Mouse (Mus musculus) C2C12 (cell line): ENCODE results near the gene Dcaf5. TPM values are rescaled to one million over a fixed set of nuclear protein-coding genes. Genes with fewer than 3 reads are reported as not detected.
A peak's percentile ranks its signal among the peaks of the same experiment; 100 is the strongest.
"Not testable (repeated sequence)": the region's sequence is repeated elsewhere in the genome, so short reads cannot be mapped to it uniquely, and the experiment has no call there.

Experiments used
- H3K27me3 ChIP-seq: one replicate; pipeline ENCODE4 v1.6.1; 2011; ENCODE audit not compliant: control insufficient read depth, insufficient read depth, insufficient read length
- H3K36me3 ChIP-seq: one replicate; pipeline ENCODE4 v1.6.1; 2011; ENCODE audit not compliant: control insufficient read depth, insufficient read depth
- H3K4me3 ChIP-seq: one replicate; pipeline ENCODE4 v1.5.1; 2011; ENCODE audit warnings: mild to moderate bottlenecking, control low read depth; ENCODE audit not compliant: poor library complexity, insufficient read depth, severe bottlenecking
- H3K79me2 ChIP-seq: one replicate; pipeline ENCODE4 v1.6.1; 2011; ENCODE audit not compliant: control insufficient read depth, insufficient read depth
- H3K79me3 ChIP-seq: one replicate; pipeline ENCODE4 v1.6.1; 2011; ENCODE audit warnings: low read depth, control low read depth
- H3ac ChIP-seq: one replicate; pipeline ENCODE3; 2011; ENCODE audit warnings: low read depth; ENCODE audit not compliant: control insufficient read depth, insufficient read length
- CEBPB ChIP-seq: IDR thresholded peaks from one replicate; pipeline ENCODE4 v1.6.1; 2011; ENCODE audit warnings: low read depth, mild to moderate bottlenecking, control low read depth, moderate library complexity
- CTCF ChIP-seq: IDR thresholded peaks from one replicate; pipeline ENCODE4 v1.5.1; 2011; ENCODE audit not compliant: control insufficient read depth, insufficient read depth, insufficient read length
- FOSL1 ChIP-seq: IDR thresholded peaks from one replicate; pipeline ENCODE4 v1.8.0; 2011; ENCODE audit warnings: mild to moderate bottlenecking, low read length; ENCODE audit not compliant: poor library complexity, insufficient read depth, severe bottlenecking
- MAX ChIP-seq: IDR thresholded peaks from one replicate; pipeline ENCODE4 v1.6.1; 2011; ENCODE audit warnings: mild to moderate bottlenecking, control low read depth
- MYOD1 ChIP-seq: IDR thresholded peaks from one replicate; pipeline ENCODE4 v1.6.1; 2011; ENCODE audit warnings: low read depth; ENCODE audit not compliant: control insufficient read depth, insufficient read length
- MYOG ChIP-seq: IDR thresholded peaks from one replicate; pipeline ENCODE4 v1.6.1; 2011; ENCODE audit not compliant: control insufficient read depth, insufficient read length; ENCODE audit errors: extremely low read depth
- USF1 ChIP-seq: IDR thresholded peaks from one replicate; pipeline ENCODE4 v1.6.1; 2011; ENCODE audit warnings: low read depth, mild to moderate bottlenecking, control low read depth, moderate library complexity
- polyA plus RNA-seq: library from polyadenylated mRNA; unstranded; fragments of >200 nt; fragmentation: generic; extraction: Trizol; gene quantifications from one replicate; pipeline ENCODE4 v1.2.1, GENCODE M21; 2012; ENCODE audit warnings: missing spikeins

The Dcaf5 gene
- polyA plus RNA-seq, 1 experiment, result 7.8 TPM

- TF ChIP-seq CEBPB (no peak), MYOD1 (no peak), MAX (no peak), FOSL1 (no peak), USF1 (no peak), CTCF (no peak), MYOG (no peak)
- Histone ChIP-seq H3ac (peak overlapping the region; percentile 6), H3K4me3 (peak overlapping the region; percentile 56), H3K36me3 (no peaks in the 10 kb centered on the region), H3K27me3 (no peaks in the 10 kb centered on the region), H3K79me3 (peaks cover 1% of the 10 kb centered on the region), H3K79me2 (no peaks in the 10 kb centered on the region)
Observed at GRCm38 (mm10) chr12:80463666-80464269, 27.4 kb upstream of the Dcaf5 start.

- H3ac ChIP-seq, result peak within 1 kb of the TSS; percentile 50
- peak within 1 kb of the TSS; percentile 56 for H3K4me3 ChIP-seq
- peaks cover 1% of the 10 kb centered on the region for H3K79me3 ChIP-seq
- TF ChIP-seq MAX, result peak; percentile 64
- no peak for TF ChIP-seq USF1
- H3K36me3 ChIP-seq, result no peaks in the 10 kb centered on the region
- H3K79me2 ChIP-seq, result no peaks in the 10 kb centered on the region
- no peaks in the 10 kb centered on the region for H3K27me3 ChIP-seq
Observed at GRCm38 (mm10) chr12:80462942-80463651, 26.7 kb upstream of the Dcaf5 start, which contains the start of gene Exd2. Exd2 (plus strand) TSS chr12:80463095.

GRCm38 (mm10) chr12:80462292-80462896 lies 26.0 kb upstream of the Dcaf5 start:
- H3K36me3 ChIP-seq, H3K27me3 ChIP-seq, H3K79me3 ChIP-seq, H3K79me2 ChIP-seq, H3ac ChIP-seq: not testable (repeated sequence)
- peak overlapping the region; percentile 56 for H3K4me3 ChIP-seq

- Histone ChIP-seq H3K79me2 (no peaks in the 10 kb centered on the region), H3K79me3 (no peaks in the 10 kb centered on the region), H3K27me3 (peaks cover 3% of the 10 kb centered on the region), H3K36me3 (no peaks in the 10 kb centered on the region), H3K4me3 (no peak overlapping the region), H3ac (no peak overlapping the region)
- TF ChIP-seq MYOD1, result no peak
Observed at GRCm38 (mm10) chr12:80458033-80458432, 21.6 kb upstream of the Dcaf5 start.

GRCm38 (mm10) chr12:80453506-80453905 lies 17.1 kb upstream of the Dcaf5 start:
- Histone ChIP-seq H3K79me3 (no peaks in the 10 kb centered on the region), H3ac (no peak overlapping the region), H3K36me3 (no peaks in the 10 kb centered on the region), H3K4me3 (no peak overlapping the region), H3K27me3 (peaks cover 9% of the 10 kb centered on the region), H3K79me2 (no peaks in the 10 kb centered on the region)
- TF ChIP-seq CTCF (no peak), USF1 (no peak), MYOD1 (no peak), CEBPB (no peak), MAX (no peak), FOSL1 (no peak), MYOG (no peak)

GRCm38 (mm10) chr12:80444525-80445109 lies 8.2 kb upstream of the Dcaf5 start:
- no peak for TF ChIP-seq CEBPB
- H3K27me3 ChIP-seq, result peaks cover 17% of the 10 kb centered on the region
- no peaks in the 10 kb centered on the region for H3K36me3 ChIP-seq
- no peaks in the 10 kb centered on the region for H3K79me2 ChIP-seq
- H3K79me3 ChIP-seq, result no peaks in the 10 kb centered on the region
- H3K4me3 ChIP-seq, result no peak overlapping the region
- H3ac ChIP-seq, result no peak overlapping the region
